Mouse (Mus musculus): Measurements from ENCODE around the gene Ralgps1. TPM values are rescaled to one million over a fixed set of nuclear protein-coding genes. Genes with fewer than 3 reads are reported as not detected.

The Ralgps1 gene
- polyA plus RNA-seq, 1 experiment from 2014 or later: 42.8 TPM

DNA sequence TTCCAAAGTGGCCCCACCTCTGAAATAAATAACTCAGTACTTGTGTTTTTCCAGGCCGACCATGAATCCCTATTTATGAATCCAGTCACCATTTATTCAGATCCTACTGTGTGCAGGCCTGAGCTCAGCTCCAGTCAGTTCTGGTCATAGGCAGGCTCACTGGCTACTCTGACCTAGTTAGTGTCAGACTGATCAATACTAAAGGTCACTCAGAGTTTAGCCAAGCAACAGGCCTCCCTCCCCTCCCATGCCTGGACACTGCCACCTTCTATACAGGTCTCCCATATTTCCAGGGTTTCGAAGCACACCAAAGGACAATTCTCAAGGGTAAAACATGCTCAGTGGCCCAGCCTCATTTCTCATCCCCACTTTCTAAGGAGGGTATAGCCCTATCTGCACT is 100.7 kb downstream of the Ralgps1 start:
- H3K4me1 ChIP-seq (replicated peaks): peaks cover 17% of the 10 kb centered on the region
- no peak overlapping the region for H3K4me2 ChIP-seq
- no peak overlapping the region for H3K27ac ChIP-seq (replicated peaks)
- no peaks in the 10 kb centered on the region for H3K9me3 ChIP-seq
- H3K36me3 ChIP-seq: peaks cover 8% of the 10 kb centered on the region; the same call in 1 of the 2 replicates
- H3K27me3 ChIP-seq: no peaks in the 10 kb centered on the region
- H3K9ac ChIP-seq: no peak overlapping the region
- no peak for ATAC-seq (ENCODE audit: low FRiP score, low read depth)
- no peak overlapping the region for H3K4me3 ChIP-seq
- WGBS: 92% methylated on average over 2 of the region's 2 CpGs

DNA sequence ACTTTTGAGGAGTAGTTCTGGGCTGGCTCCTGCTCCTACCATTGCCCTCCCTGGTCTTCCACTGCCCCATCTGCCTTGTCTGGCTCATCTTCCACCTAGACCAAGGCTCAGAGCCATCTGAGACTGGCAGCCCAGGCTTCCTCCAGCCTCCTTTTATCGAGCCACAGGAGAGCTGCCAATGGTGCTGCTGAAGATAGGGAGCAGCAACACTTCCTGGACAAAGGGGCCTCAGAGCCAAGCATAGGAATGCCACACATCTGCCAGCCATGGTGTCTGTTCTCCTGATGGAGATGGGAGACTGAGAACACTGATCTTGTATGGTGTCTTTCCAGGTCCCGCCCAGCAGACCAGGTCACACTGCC is 102.2 kb downstream of the Ralgps1 start:
- H3K27me3 ChIP-seq: no peaks in the 10 kb centered on the region
- H3K9me3 ChIP-seq: no peaks in the 10 kb centered on the region
- 80% methylated on average over 2 of the region's 2 CpGs for WGBS
- no peak for ATAC-seq (ENCODE audit: low FRiP score, low read depth)
- H3K4me3 ChIP-seq: no peak overlapping the region
- peaks cover 20% of the 10 kb centered on the region for H3K4me1 ChIP-seq (replicated peaks)
- peaks cover 5% of the 10 kb centered on the region; the same call in 1 of the 2 replicates for H3K36me3 ChIP-seq
- H3K27ac ChIP-seq (replicated peaks): no peak overlapping the region
- no peak overlapping the region for H3K9ac ChIP-seq
- H3K4me2 ChIP-seq: no peak overlapping the region

DNA sequence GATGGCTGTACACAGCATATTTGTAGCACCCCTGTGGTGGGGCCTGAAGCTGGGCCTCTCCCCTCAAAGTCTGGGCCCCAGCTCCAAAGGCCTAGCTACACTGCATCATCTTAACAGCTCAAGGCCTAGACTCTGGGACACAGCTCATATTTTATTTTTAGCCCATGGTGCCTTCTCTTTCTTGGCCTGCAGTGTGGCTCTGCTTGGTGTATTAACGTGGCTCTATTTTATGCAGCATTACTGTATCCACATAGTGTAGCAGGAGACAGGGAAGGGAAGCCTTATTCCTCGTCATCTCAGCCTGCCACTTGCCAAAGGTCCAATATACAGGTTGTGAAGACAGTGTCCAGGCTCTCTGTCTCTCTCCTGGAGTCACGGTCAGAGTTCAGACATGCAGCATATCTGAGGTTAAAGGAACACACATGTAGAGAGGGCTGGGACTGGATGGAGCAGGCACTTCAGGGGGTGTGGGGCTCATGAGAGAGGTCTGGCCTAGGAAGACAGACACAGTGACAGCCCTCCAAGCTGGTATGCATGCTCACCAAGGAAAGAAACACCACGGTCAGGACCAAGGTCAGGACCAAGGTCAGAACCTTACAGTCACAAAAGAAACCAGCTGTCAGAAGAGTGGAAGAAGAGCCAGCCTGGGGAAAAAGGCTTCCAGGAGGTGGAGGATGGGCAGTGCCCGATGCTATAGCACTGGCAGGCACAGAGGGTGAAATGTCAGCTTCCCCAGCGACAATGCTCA is 102.7 kb downstream of the Ralgps1 start:
- Histone ChIP-seq H3K9ac (no peak overlapping the region), H3K4me1 (replicated peaks) (peaks cover 20% of the 10 kb centered on the region), H3K9me3 (no peaks in the 10 kb centered on the region), H3K36me3 (peaks cover 4% of the 10 kb centered on the region; the same call in 1 of the 2 replicates), H3K27ac (replicated peaks) (no peak overlapping the region), H3K27me3 (no peaks in the 10 kb centered on the region), H3K4me3 (no peak overlapping the region), H3K4me2 (no peak overlapping the region)
- no peak for ATAC-seq (ENCODE audit: low FRiP score, low read depth)
- 79% methylated on average over 6 of the region's 6 CpGs for WGBS

DNA sequence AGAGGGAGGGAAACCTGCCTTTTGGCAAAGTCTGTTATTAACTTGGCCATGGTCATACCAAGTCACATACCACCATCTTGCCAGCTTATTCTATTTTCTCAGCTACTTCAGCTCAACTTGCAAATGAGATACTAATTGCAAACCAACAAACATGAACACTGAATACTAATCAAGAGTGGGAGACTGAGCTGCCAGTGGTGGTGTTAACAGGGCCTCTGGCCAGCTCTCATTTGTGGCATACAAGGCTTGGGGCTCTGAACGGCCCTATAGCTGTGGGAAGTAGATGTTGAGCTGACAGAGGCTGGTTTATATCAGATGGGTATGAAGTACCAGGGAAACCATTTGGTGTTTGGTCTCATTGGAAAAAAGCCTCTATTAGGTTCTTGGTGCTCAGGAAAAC is 104.2 kb downstream of the Ralgps1 start:
- 63% methylated on average over 1 of the region's 1 CpGs for WGBS
- Histone ChIP-seq H3K4me2 (no peak overlapping the region), H3K27ac (replicated peaks) (no peak overlapping the region), H3K9ac (no peak overlapping the region), H3K4me3 (no peak overlapping the region), H3K4me1 (replicated peaks) (peaks cover 20% of the 10 kb centered on the region), H3K27me3 (no peaks in the 10 kb centered on the region), H3K36me3 (no peaks in the 10 kb centered on the region), H3K9me3 (no peaks in the 10 kb centered on the region)
- no peak for ATAC-seq (ENCODE audit: low FRiP score, low read depth)

DNA sequence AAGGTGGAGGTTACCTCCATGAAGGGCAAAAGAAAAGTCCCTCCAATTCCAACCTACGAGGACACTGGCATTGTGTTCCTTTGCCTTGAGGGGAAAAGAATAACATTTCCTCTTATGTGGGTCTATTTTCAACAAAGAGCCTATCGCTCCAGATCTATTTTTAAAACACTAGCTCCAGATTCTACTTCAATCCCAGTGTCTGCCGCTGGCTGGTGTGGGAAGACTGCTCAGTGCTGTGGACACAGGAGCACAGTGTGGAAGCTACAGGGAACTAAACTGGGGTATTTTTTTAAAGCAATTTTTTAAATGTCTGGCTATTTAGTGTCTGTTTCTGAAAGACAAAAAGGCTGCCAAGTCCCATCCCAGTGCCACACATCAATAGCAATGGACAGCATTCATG is 105.5 kb downstream of the Ralgps1 start:
- Histone ChIP-seq H3K36me3 (no peaks in the 10 kb centered on the region), H3K9me3 (no peaks in the 10 kb centered on the region), H3K9ac (no peak overlapping the region), H3K4me2 (no peak overlapping the region), H3K4me3 (no peak overlapping the region), H3K27ac (replicated peaks) (peak overlapping the region; percentile 56; the same call in 1 of the 2 replicates), H3K27me3 (no peaks in the 10 kb centered on the region), H3K4me1 (replicated peaks) (peaks cover 18% of the 10 kb centered on the region)
- no peak for ATAC-seq (ENCODE audit: low FRiP score, low read depth)
- 75% methylated on average over 3 of the region's 3 CpGs for WGBS

DNA sequence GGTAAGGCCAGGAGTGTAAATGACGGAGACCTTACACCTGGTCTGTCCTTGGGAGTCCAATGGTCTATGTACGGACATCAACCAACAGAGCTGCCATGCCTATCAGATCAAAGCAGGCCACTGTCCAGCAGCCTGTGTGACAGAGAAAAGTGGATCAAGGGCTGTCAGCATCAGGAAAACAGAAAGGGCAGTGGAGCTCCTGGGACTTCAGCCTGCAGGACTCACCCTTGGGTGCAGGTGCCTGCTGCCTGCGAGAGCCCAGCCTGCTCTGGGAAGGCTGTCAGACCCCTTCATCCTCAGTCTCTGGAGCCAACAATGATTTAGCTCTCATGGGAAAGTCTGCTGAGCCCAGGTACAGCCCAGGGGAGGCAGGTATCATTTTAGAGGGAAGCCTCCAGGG is 109.8 kb downstream of the Ralgps1 start:
- Histone ChIP-seq H3K4me2 (no peak overlapping the region), H3K9ac (no peak overlapping the region), H3K27ac (replicated peaks) (no peak overlapping the region), H3K36me3 (0 out of 2 replicates have a peak, but pooled peaks cover 4% of the 10 kb centered on the region), H3K4me1 (replicated peaks) (peaks cover 11% of the 10 kb centered on the region; the same call in 1 of the 2 replicates), H3K4me3 (no peak overlapping the region), H3K27me3 (no peaks in the 10 kb centered on the region), H3K9me3 (no peaks in the 10 kb centered on the region)
- 91% methylated on average over 3 of the region's 3 CpGs for WGBS
- ATAC-seq (ENCODE audit: low FRiP score, low read depth): no peak

DNA sequence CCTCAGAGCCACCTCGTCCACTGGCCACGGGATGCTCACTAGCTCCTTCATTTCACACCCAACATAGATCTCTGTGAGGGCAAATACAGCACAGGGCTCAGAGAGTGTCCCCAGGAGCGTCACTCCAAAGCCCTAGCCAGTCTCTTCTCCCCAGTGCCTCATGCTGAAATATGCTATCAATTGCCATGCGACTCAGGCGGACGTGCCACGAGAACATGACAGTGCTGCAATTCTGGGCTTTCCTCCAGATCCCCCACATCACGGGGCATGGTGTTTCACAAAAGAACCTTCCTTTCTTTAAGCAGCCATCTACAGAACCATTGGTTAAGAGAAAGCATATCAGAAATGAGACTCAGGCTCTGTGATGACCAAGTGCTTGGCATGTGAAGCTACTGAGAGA is 110.5 kb downstream of the Ralgps1 start:
- no peaks in the 10 kb centered on the region for H3K9me3 ChIP-seq
- 68% methylated on average over 8 of the region's 8 CpGs for WGBS
- no peak overlapping the region for H3K9ac ChIP-seq
- ATAC-seq (ENCODE audit: low FRiP score, low read depth): no peak
- no peaks in the 10 kb centered on the region for H3K27me3 ChIP-seq
- no peak overlapping the region for H3K27ac ChIP-seq (replicated peaks)
- H3K4me1 ChIP-seq (replicated peaks): peaks cover 11% of the 10 kb centered on the region; the same call in 1 of the 2 replicates
- 0 out of 2 replicates have a peak, but pooled peaks cover 4% of the 10 kb centered on the region for H3K36me3 ChIP-seq
- no peak overlapping the region for H3K4me2 ChIP-seq
- no peak overlapping the region for H3K4me3 ChIP-seq

DNA sequence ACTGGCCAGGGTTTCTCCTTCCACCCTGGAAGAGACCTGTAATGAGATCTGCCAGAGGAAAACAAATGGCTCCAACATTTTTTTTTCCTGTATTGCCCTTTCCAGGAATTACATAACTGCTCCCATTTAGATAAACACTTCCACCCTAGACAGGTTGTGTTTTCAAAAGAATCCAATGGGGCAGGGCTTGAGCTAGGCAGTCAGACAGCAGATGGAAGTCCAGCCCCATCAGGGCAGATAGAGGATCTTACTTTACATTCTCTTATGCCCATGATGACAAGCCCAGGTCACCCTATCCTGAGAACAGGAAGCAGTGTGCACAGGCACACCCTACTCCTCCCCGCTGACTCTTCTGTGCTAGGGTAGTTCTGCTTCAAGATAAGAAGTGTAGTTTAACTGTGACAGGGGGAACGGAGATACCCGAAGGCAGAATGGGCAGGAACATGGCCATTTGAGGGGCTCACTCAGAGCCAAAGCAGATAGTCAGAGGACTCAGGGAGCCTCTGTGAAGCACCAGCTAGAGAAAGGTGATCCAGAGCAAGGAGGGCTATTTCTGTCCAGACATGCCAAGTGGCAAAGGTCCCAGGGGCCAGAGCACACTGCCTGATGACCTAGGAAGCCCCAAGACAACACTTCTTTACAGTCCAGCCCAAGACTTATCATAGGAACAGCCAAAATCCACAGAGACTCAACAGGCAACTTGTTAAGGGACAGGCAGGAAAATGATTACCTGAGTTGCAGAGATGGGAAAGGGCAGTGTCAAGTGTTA is 114.3 kb downstream of the Ralgps1 start:
- no peaks in the 10 kb centered on the region for H3K27me3 ChIP-seq
- H3K4me3 ChIP-seq: no peak overlapping the region
- H3K9ac ChIP-seq: no peak overlapping the region
- no peak overlapping the region for H3K4me2 ChIP-seq
- peaks cover 21% of the 10 kb centered on the region for H3K4me1 ChIP-seq (replicated peaks)
- 99% methylated on average over 3 of the region's 3 CpGs for WGBS
- H3K36me3 ChIP-seq: 0 out of 2 replicates have a peak, but pooled peaks cover 4% of the 10 kb centered on the region
- no peak overlapping the region for H3K27ac ChIP-seq (replicated peaks)
- no peaks in the 10 kb centered on the region for H3K9me3 ChIP-seq
- ATAC-seq (ENCODE audit: low FRiP score, low read depth): no peak

DNA sequence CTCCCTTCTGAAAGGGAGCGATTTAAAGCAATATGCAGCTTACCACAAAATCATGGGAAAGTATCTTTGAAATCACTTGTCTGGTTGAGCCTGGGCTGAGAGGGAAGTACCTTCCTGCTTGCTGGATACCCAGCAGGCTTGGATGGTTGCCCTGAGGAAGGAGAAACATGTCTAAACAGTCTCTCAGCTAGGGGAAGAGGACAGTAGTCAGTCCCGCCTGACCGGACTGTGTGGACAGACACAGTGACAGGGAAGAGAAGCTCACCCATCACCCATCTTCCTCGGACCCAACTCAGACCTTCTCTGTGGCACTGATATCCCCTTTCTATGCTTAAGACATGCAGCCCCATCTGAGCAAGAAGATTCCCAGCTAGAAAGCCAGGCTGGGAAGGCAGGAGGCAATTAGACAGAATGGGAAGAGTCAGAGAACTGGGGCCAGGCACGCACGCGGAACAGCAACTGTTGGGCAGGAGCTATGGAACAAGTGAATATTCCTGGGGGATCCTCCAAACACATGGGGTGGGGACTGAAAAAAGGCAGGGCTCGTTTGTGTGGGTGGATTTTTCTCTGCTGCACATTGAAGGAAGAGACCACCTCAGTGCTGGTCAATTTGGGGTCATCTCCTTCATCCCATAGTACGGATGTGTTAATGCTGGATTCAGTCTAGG is 116.8 kb downstream of the Ralgps1 start:
- WGBS: 80% methylated on average over 9 of the region's 9 CpGs
- ATAC-seq (ENCODE audit: low FRiP score, low read depth): no peak
- no peak overlapping the region for H3K27ac ChIP-seq (replicated peaks)
- H3K9me3 ChIP-seq: no peaks in the 10 kb centered on the region
- 0 out of 2 replicates have a peak, but pooled peaks cover 1% of the 10 kb centered on the region for H3K36me3 ChIP-seq
- H3K9ac ChIP-seq: no peak overlapping the region
- H3K4me1 ChIP-seq (replicated peaks): peaks cover 14% of the 10 kb centered on the region
- H3K4me3 ChIP-seq: no peak overlapping the region
- no peak overlapping the region for H3K4me2 ChIP-seq
- no peaks in the 10 kb centered on the region for H3K27me3 ChIP-seq

DNA sequence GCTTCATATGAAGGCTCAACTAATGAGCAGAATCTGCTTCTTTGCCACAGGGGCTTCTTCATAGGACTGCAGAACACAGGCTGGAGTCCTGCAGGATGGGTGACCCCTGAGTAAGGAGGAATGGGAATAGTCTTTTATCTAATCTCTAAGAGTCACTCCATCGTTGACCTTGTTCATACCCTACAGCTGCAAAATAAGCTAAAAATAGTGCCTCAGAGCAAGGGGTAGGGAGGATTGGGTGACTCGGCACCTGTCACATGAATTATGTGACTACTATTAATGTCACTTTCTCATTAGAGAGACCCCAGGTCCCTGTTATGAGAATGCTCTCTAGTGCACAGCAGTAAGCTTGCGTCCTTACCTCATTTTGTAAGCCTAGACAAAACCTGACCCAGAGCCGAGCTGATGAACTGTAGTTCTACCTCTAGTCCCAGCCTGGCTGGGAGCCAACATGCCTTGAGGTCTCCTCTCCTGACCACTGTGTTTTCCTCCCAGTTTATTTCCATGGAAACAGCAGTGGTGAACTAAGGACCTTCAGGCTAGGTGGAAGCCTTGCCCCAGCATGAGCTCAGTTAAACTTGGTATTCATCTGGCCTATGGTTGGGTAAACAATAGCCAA is 117.6 kb downstream of the Ralgps1 start:
- H3K4me1 ChIP-seq (replicated peaks): peaks cover 14% of the 10 kb centered on the region
- no peaks in the 10 kb centered on the region for H3K9me3 ChIP-seq
- H3K4me2 ChIP-seq: no peak overlapping the region
- H3K27ac ChIP-seq (replicated peaks): 0 out of 2 replicates have a peak overlapping the region, but pooled peaks have one; percentile 8
- H3K9ac ChIP-seq: no peak overlapping the region
- 63% methylated on average over 4 of the region's 4 CpGs for WGBS
- H3K4me3 ChIP-seq: no peak overlapping the region
- no peaks in the 10 kb centered on the region for H3K27me3 ChIP-seq
- no peaks in the 10 kb centered on the region for H3K36me3 ChIP-seq
- ATAC-seq (ENCODE audit: low FRiP score, low read depth): no peak

DNA sequence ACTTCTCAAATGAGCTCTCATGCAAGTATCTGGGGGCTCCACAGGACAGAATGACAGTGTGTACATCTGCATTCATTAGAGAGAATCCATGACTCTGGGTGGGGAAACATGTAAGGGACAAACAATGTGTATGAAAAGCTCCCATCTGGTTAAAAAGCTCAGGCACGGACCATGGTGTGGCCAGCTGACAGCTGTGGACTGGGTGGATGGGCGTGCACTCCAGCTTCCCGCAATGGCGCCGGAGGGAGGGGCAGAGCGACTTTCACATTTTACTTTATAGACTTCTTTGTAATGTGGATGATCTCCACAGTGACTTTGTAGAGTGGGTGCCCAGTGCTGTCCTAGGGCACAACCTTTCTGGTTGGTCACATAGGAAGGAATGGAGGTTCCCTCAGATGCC is 118.5 kb downstream of the Ralgps1 start:
- Histone ChIP-seq H3K27me3 (no peaks in the 10 kb centered on the region), H3K36me3 (no peaks in the 10 kb centered on the region), H3K9me3 (no peaks in the 10 kb centered on the region), H3K4me1 (replicated peaks) (peaks cover 14% of the 10 kb centered on the region), H3K9ac (no peak overlapping the region), H3K27ac (replicated peaks) (no peak overlapping the region), H3K4me3 (no peak overlapping the region), H3K4me2 (no peak overlapping the region)
- ATAC-seq (ENCODE audit: low FRiP score, low read depth): no peak
- 86% methylated on average over 6 of the region's 6 CpGs for WGBS

All from hindbrain, embryonic 15.5 days (tissue).